Mouse (Mus musculus): ENCODE results near the gene Wdpcp.

The Wdpcp gene

DNA sequence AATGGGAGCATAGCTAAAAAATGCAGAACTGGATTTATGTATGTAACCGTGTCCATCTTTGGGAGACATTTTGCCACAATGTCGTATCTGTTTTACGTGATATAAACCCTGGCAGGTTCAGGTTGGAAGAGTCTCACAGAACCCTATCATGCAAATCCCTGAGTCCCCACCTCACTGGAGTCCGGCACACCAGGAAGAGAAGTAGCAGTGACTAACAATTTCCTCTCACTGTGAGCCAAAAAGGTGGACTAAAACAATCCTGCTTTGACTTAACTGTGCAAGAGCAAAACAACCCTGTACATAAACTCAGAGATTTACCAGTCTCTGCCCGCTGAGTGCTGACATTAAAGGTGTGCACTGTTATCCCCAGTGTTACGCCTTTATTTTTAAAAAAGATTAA, 5.1 kb upstream of the Wdpcp start:
- in situ Hi-C loops (cut with MboI; ENCODE audit: low pct_unique_long_range_greater_than_20kb in 1 of 2, low sequenced_read_pairs in 2 of 2, unreplicated experiment in 1 of 2), result no loop called here

DNA sequence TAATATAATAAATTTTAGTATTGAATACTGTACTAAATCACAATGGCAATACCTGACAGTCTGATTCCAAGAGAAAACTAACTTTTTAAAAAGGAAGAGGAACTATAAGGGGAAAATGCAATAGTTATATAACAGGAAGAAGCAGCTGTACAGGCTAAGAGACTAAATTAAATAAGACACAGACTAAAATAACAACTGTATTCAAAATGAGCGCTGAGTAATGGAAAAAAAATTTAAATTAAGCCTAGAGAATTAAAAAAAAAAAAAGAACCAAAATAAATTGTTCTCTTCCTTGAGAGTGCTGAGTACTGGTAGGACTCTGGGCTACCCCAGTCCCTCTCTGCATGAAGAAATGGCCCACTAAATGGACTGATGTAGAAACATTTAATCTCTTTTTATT, 4.3 kb upstream of the Wdpcp start:
- in situ Hi-C loops (cut with MboI; ENCODE audit: low pct_unique_long_range_greater_than_20kb in 1 of 2, low sequenced_read_pairs in 2 of 2, unreplicated experiment in 1 of 2), result no loop called here

DNA sequence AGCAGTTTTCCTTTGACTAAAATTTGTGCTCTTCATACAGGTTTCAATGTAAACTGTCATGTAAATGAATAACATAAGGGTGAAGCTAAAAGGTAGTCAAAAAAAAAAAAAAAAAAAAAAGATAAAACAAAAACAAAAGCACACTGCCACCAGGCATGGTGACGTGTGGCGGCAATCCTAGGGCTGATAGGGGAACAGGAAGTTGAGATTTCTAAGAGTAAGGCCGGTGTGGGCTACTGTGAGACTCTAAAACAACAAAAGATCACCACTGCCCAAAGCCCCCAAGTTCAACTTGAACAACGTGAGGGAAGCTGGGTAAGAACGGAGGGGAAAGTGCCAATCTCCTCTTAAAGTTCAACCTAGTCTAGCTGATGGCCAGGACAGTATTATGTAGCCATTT, 3.0 kb upstream of the Wdpcp start:
- in situ Hi-C loops (cut with MboI; ENCODE audit: low pct_unique_long_range_greater_than_20kb in 1 of 2, low sequenced_read_pairs in 2 of 2, unreplicated experiment in 1 of 2), result no loop called here

DNA sequence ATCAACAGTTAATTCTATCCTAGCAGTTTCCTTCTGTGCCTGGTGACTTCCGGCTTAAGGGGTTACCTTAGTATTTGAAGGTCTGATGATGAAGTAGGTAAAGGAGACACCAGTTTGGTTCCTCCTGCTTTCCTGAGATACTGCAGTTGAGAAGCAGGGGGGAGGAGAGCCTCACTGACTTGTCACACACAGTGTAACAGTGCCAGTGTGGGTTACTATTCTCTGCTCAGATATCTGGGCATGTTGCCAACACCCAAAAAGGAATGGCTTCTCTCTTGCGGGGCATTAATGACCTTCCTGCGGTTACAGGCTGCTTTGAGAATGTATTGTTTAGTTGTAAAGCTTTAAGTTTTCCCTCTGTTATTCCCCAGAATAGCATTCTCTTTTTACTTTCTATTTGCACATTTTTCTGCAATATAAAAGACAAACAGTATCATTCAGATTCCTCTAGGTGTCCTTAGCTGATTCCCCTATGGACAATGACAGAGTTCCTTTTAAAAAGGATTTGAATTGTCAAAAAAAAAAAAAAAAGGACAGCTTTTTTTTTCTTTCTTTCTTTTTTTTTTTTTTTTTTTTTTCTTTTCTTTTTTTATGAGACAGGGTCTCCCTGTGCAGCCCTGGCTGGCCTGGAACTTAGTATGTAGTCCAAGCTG, 2.5 kb upstream of the Wdpcp start:
- in situ Hi-C loops (cut with MboI; ENCODE audit: low pct_unique_long_range_greater_than_20kb in 1 of 2, low sequenced_read_pairs in 2 of 2, unreplicated experiment in 1 of 2), result no loop called here

DNA sequence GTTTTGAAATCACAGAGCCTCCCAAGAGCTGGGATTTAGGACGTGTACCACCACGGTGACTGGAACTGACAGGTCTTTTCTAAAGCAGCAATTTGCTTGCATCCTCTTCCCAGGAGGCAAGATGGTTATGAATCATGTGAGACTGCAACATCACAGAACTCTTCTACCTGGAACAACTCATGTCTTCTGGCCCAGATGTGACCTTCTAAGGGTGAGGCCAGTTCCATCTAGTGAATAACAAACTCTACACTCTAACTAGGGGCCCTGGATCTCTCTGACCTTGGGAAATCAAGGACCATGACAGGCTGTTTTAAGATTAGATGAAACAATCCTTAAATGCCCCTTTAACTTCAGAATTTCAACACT, 1.9 kb upstream of the Wdpcp start:
- in situ Hi-C loops (cut with MboI; ENCODE audit: low pct_unique_long_range_greater_than_20kb in 1 of 2, low sequenced_read_pairs in 2 of 2, unreplicated experiment in 1 of 2), result no loop called here

DNA sequence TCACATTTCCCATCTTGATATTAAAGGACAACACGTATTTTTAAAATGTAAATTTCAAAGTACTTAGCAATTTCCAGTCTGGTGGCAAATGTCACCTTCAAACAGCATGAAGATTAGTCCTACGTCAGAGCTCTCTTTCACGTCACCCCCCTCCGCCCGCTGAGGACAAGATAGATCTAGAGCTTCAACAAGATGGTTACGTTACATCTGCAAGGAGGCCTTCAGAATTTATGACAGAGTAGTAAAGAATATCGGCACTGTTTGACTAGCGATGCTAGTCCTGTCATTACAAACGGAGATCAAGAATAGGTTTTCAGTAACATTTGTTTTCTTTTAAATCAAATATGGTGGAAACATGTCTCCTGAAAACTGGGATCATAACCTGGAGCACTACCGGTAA, 1.1 kb upstream of the Wdpcp start:
- in situ Hi-C loops (cut with MboI; ENCODE audit: low pct_unique_long_range_greater_than_20kb in 1 of 2, low sequenced_read_pairs in 2 of 2, unreplicated experiment in 1 of 2), result no loop called here

DNA sequence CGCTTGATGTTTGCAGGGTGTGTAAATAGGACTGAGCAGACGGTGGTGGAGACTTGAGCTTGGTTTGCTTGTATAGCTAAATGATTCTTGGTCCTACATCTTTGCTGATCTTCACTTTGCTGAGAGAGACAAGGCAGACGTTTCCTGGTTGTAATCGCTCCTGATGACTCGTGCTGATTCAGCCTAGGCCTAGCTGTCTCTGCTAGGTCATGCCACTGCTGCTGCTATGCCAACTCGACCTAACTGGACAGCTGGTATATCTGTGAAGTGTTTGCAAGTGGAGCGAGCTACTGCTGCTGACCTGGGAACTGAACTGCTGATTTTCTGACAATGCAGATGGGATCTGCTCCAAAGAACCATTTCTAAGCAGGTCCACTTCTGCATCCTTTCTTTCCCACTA, 9.4 kb downstream of the Wdpcp start:
- in situ Hi-C loops (cut with MboI; ENCODE audit: low pct_unique_long_range_greater_than_20kb in 1 of 2, low sequenced_read_pairs in 2 of 2, unreplicated experiment in 1 of 2), result no loop called here

DNA sequence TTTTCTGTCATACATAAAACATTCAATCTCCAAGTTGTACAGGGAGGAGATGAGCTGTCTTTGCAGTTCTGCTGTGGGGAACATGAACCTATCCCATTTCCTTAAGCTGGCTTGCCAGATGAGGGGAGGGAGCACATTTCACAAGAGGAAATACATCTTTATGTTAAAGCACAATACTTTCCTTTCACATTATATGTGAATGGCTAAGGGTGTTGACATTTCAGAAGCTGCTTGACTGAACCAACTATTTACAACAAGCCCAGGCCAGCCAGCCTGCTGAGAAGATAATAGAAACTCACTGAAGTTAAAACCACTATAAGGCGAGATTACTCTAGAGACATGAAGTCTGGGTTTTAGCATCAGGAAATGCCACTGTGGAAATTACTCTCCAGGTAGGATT, 11.3 kb downstream of the Wdpcp start:
- in situ Hi-C loops (cut with MboI; ENCODE audit: low pct_unique_long_range_greater_than_20kb in 1 of 2, low sequenced_read_pairs in 2 of 2, unreplicated experiment in 1 of 2), result no loop called here

DNA sequence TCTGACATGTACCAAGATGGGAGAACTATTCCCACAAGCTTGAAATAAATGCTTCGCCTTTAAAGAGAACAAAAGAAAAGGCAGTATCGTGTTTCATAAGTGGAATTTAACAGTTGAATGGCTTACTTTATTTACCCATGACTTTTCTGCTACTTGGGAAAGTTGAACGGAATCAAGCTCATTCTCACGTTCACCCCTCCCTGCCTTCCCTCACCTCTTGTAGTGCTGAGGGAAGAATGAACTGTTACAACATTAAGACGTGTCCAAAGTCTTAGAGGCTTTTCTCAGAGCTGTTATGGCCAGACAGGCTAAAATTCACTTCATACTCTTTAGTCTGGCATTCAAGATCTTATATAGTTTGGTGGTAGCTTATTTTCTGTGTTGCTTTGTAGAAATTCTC, 30.5 kb downstream of the Wdpcp start:
- in situ Hi-C loops (cut with MboI; ENCODE audit: low pct_unique_long_range_greater_than_20kb in 1 of 2, low sequenced_read_pairs in 2 of 2, unreplicated experiment in 1 of 2), result no loop called here

DNA sequence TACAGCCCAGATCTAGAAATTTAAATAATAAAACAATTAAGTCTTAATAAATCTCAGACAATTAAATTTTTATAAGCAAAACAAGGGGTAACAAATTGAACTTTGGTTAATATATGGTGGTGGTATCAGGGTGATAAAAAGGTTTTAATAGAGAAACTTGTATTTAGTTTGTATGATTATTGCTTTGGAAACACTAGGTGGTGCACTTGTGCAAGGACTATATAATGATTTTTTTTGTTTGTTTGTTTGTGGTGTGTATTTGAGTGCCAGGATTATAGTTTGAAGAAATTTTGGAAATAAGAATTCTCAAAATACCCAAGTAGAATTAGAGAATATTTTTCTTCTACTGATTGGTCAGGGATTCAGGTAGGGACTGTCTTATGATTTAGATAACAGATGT, 43.9 kb downstream of the Wdpcp start:
- in situ Hi-C loops (cut with MboI; ENCODE audit: low pct_unique_long_range_greater_than_20kb in 1 of 2, low sequenced_read_pairs in 2 of 2, unreplicated experiment in 1 of 2), result no loop called here

DNA sequence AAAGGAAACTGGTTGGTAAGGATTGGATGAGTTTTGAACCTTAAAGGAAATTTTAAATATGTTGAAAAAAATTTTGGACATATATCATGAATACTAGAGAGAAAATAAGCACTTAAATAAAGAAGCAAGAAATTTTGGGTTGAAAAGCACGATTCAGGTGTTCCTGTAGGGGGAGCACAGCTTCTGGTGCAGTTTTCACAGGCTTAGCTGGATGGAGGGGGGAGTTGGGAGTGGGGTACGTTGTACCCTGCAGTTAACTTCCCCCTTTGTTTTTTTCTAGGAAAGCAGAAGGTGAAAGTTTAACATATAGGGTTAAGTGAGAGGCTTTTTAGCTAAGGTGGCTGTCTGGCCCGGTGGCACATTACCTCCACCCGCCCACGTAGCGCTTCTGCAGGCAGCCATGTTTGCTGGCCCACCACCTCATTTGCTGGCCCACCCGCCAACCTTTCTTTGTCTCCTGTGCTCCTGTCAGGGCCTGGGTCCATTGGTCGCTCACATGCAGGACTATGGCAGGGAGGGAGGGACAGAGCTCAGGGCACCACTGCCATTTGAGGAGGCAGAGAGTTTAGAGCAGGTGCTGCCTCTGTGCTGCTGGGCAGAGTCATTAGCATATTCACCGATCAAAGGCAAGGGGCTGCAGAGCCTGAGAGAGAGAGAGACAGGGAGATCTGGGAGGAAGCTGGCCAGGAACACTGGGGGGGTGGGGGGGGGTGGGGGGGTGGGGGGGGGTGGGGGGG, 62.3 kb downstream of the Wdpcp start:
- in situ Hi-C loops (cut with MboI; ENCODE audit: low pct_unique_long_range_greater_than_20kb in 1 of 2, low sequenced_read_pairs in 2 of 2, unreplicated experiment in 1 of 2), result no loop called here

DNA sequence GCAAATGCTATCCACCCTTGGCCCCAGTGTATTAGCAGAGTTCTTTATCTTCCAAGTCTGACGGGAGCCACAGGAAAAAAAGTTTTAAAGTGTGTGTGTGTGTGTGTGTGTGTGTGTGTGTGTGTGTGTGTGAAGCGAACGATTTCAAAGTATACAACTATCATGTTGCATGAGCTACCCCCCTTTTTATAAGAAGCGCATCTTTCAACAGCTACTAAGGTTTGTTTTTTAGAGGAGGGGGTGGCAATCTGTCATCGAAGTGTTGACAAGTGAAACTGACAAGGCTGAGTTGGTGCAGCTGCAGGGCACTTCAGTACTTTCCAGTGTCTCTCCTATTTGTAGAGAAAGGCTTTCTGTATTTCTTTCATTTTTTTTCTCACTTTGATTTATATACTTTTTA, 66.3 kb downstream of the Wdpcp start:
- in situ Hi-C loops (cut with MboI; ENCODE audit: low pct_unique_long_range_greater_than_20kb in 1 of 2, low sequenced_read_pairs in 2 of 2, unreplicated experiment in 1 of 2), result no loop called here

DNA sequence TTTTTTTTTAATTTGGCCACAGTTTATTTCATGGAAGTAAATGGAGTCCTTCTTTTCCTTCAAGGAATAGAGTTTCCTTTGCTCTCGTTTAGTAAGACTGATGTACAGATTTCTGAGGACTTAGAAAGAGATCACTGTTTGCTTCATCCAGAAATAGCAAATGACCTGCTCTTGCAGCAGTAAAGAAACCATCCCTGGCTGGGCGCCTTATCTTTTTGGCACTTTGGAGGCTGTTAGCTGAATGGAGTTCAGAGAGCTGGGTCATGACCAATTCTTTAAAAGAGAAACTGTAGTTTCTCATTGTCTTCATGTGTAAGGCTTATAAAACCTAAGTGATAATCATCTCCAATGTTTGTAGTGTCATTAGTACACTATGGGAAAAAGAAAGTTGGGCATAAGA, 67.5 kb downstream of the Wdpcp start:
- in situ Hi-C loops (cut with MboI; ENCODE audit: low pct_unique_long_range_greater_than_20kb in 1 of 2, low sequenced_read_pairs in 2 of 2, unreplicated experiment in 1 of 2), result no loop called here

DNA sequence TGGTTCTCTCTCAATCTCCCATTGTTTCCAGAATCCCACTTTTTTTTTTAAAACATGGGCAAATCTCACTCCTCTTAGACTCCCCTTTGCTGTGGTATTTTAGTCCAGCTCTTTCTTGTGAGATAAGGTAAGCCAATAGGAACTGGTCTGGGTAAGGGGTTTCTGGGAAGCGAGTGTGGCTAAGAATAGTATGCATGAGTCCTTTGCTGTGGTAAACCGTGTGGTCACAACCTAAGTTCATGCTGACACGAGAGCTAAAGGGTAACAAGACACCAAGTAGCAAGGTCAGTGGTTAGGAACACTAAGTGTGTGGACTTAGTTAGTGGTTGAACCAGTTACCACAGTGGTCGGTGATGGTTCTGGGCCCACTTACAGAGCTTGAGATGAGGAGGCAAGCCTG, 72.2 kb downstream of the Wdpcp start:
- in situ Hi-C loops (cut with MboI; ENCODE audit: low pct_unique_long_range_greater_than_20kb in 1 of 2, low sequenced_read_pairs in 2 of 2, unreplicated experiment in 1 of 2), result no loop called here

DNA sequence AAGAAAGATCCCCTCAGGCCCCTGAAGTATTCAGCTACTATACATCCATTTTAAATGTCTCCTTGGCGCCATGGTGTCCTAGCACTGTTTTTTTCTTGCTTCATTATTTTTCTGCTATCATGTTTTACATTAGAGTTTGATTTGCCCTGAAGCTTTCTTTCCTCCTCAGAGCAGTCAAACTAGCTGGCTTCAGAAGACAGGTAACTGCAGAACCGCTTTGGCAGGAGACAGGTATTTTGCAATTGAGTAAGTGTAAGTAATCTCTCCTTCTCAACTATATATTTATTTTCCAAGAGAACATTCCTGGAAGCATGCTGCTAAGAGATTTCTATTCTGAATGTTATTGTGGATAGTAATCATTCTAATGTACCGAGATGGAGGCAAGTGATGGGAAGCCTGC, 74.1 kb downstream of the Wdpcp start:
- in situ Hi-C loops (cut with MboI; ENCODE audit: low pct_unique_long_range_greater_than_20kb in 1 of 2, low sequenced_read_pairs in 2 of 2, unreplicated experiment in 1 of 2), result no loop called here

DNA sequence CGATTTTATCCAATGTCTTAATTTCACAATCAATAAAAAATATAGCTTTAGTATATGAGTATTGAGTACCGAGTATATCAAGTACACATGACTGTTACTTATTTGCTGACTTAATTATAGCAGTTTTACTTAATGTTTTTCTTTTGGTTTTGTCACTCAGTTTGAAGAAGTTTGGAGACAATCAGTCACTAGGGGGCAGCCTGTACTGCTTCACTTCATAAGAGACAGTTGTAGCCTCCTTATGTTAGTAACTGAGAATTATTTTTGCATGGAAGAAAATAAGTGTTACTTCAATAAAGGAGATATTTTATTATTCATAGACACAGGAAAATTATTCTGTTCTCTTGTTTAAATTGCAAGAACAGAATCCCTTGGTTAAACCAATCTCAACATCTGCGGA, 87.0 kb downstream of the Wdpcp start:
- in situ Hi-C loops (cut with MboI; ENCODE audit: low pct_unique_long_range_greater_than_20kb in 1 of 2, low sequenced_read_pairs in 2 of 2, unreplicated experiment in 1 of 2), result no loop called here

DNA sequence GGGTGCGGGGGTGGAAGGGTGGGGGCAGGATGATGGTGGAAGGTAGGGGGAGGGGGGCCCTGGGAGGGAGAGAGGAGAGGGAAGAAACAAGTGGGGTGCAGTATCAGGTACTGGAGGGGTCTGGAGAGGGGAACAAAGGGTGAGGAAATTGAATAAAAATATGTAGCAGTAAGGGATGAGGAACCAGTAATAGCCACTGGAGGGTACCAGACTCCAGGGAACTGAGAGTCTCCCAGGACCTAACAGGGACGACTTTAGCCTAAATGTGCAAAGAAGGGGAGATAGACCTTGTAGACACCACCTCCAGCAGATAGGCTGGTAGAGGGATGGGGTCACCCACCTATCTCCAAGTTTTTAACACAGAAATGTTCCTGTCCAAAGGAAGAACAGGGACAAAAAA, 105.0 kb downstream of the Wdpcp start:
- in situ Hi-C loops (cut with MboI; ENCODE audit: low pct_unique_long_range_greater_than_20kb in 1 of 2, low sequenced_read_pairs in 2 of 2, unreplicated experiment in 1 of 2), result no loop called here

DNA sequence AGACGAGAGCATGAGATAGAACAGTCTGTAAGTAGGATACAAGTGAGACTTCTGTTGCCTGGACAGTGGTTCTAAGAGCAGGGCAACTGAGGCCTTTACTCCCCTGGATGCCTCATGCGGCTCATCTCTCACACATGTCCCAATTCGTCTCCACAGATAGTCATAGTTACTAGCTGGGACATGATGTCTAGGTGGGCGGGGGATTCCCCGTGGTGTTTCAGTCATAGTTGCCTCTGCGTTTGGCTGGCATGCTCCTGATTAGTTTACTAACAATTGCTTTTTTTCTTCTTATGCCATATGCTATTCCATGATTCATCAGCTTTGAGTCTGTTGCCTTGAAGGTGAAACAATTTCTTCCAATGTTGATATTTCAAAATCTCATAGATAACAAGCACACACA, 116.4 kb downstream of the Wdpcp start:
- in situ Hi-C loops (cut with MboI; ENCODE audit: low pct_unique_long_range_greater_than_20kb in 1 of 2, low sequenced_read_pairs in 2 of 2, unreplicated experiment in 1 of 2), result no loop called here

DNA sequence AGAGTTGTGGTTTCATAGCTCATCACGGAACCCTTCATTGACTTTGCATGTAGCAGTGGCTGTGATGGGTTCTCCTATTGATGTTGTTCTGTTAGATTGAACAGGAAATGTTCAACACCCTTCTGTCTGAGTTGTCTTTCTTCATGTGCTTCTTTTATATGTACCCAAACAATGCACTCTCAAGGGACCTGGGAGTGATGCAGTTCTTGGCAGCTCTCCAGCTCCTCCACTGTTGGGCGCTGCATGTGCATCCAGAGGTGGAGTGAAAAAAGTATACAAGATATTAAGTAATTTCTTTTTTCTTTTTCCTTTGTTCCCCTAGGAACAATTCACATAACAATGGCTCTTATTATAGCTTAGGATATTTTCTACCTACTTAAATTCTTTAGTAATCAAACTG, 118.7 kb downstream of the Wdpcp start:
- in situ Hi-C loops (cut with MboI; ENCODE audit: low pct_unique_long_range_greater_than_20kb in 1 of 2, low sequenced_read_pairs in 2 of 2, unreplicated experiment in 1 of 2), result no loop called here

DNA sequence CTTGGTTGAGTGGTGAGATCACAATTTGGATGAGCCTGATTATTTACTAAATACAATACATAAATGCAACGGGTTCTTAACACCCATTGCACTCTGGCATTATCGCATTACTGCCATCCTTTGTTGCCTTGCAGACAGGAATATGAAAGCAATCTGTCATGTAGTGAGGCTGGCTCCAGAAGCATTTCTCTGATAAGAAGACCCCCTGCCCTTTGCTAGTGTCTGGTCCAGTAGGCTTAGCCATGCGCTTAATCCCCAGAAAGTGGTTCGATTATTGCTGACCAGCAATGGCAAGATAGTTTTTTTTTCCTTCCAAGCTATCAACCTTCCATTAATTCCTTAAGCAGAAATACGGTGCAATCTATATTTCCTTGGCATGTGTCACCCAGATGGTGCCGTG, 122.1 kb downstream of the Wdpcp start:
- in situ Hi-C loops (cut with MboI; ENCODE audit: low pct_unique_long_range_greater_than_20kb in 1 of 2, low sequenced_read_pairs in 2 of 2, unreplicated experiment in 1 of 2), result no loop called here

DNA sequence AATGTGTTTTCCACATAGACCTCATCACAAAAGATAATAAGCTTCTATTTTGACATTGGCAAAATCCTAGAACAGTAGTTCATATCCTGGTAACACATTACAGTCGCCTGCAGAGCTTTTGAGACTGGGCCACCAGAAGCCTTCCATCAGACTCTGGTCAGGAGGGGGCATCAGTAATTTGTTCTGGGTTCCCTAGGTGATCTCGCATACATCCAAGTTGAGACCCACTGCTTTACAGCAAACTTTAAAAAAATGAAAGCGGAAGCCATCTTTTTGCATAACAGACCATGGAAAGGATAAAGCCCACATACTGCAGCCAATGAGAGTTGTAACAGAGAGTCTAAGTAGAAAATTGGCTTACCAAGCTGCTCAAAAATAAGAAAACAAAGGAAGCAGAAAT, 125.6 kb downstream of the Wdpcp start:
- in situ Hi-C loops (cut with MboI; ENCODE audit: low pct_unique_long_range_greater_than_20kb in 1 of 2, low sequenced_read_pairs in 2 of 2, unreplicated experiment in 1 of 2), result no loop called here

All from mouse embryonic stem cell (cell line).